ENCODE assay signal across 19 mouse cellular contexts in the genomic region with DNA sequence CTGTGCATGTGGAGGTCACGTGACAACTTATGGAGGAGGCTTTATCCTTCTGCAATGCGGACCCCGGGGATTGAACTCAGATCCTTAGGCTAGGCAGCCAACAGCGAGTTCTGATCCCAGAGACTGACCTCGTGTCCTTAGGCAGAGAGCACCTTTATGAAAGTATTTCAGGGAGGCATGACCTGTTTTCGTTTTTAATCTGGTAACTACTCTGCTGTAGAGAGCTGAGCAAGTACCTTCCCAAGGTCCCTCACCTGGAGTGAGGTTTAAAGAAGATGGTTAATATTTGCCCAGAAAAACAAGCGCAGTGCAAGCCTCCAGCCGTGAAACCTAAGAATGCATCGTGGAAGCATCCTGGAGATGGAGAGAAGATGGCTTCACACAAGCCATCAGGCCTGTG. TPM values are rescaled to one million over a fixed set of nuclear protein-coding genes. Genes with fewer than 3 reads are reported as not detected.
"Had no signal": no experiment of that assay in that cellular context is flagged by ENCODE, and none has a peak within 500 bp of the region (broad histone marks: within the 10 kb centered on the region; RNA-seq: fewer than 3 reads in every experiment).

No protein-coding gene starts in this region.

- H3K4me2 ChIP-seq: lung, embryonic 15.5 days; midbrain, embryonic 11.5 days; midbrain, embryonic 13.5 days; midbrain, embryonic 15.5 days; neural tube, embryonic 12.5 days had no signal

- H3K36me3 ChIP-seq: lung, embryonic 15.5 days; midbrain, embryonic 13.5 days; midbrain, embryonic 15.5 days; neural tube, embryonic 12.5 days had no signal

- ATAC-seq: lung, postnatal 0 days; midbrain, embryonic 13.5 days; midbrain, embryonic 15.5 days had no signal

- H3K27me3 ChIP-seq: lung, embryonic 15.5 days; megakaryocyte, embryonic 14.5 days; midbrain, embryonic 13.5 days; midbrain, embryonic 15.5 days; neural tube, embryonic 12.5 days had no signal

- H3K27ac ChIP-seq: lung, embryonic 15.5 days; macrophage; midbrain, embryonic 13.5 days; midbrain, embryonic 15.5 days; neural tube, embryonic 12.5 days had no signal

- DNase-seq: lung, adult 2 months; lung, postnatal 14 days; lung, postnatal 36 days; right cerebral cortex, postnatal 25 days; right cerebral cortex, postnatal 4 days; spleen, adult 18-20 months; thymus, adult 18-20 months; thymus, postnatal 14 days; thymus, postnatal 4 days had no signal

- H3K4me3 ChIP-seq: lung, embryonic 15.5 days; megakaryocyte, embryonic 14.5 days; midbrain, embryonic 13.5 days; midbrain, embryonic 15.5 days; neural tube, embryonic 12.5 days had no signal

- H3K9me3 ChIP-seq: lung, embryonic 15.5 days; megakaryocyte, embryonic 14.5 days; midbrain, embryonic 13.5 days; midbrain, embryonic 15.5 days; neural tube, embryonic 12.5 days had no signal

- H3K9ac ChIP-seq: lung, embryonic 15.5 days; midbrain, embryonic 13.5 days; midbrain, embryonic 15.5 days; neural tube, embryonic 12.5 days had no signal

- H3K4me1 ChIP-seq: lung, embryonic 15.5 days; megakaryocyte, embryonic 14.5 days; midbrain, embryonic 13.5 days; midbrain, embryonic 15.5 days; neural tube, embryonic 12.5 days had no signal

RNA-seq across cellular contexts. Expression of a gene that starts 59.4 kb away (rescaled TPM):
- polyA plus RNA-seq: macrophage; small intestine, adult 2 months; thymus, postnatal 0 days had no signal
